Mouse (Mus musculus) spleen, adult 10 weeks (tissue): ENCODE measurements around the gene Vmn1r151. TPM values are rescaled to one million over a fixed set of nuclear protein-coding genes. Genes with fewer than 3 reads are reported as not detected.

ENCODE experiments used
- polyA plus RNA-seq: library from polyadenylated mRNA; stranded (reverse); fragments of 350-450 nt; fragmentation: Illumina TruSeq; extraction: RNeasy Lipid Tissue Mini Kit (QIAGEN cat#74804); gene quantifications from one replicate; pipeline ENCODE4 v1.2.3, GENCODE M21; 2015; ENCODE audit warnings: low replicate concordance; ENCODE audit not compliant: insufficient read depth

Vmn1r151 gene
- polyA plus RNA-seq, result not detected

DNA sequence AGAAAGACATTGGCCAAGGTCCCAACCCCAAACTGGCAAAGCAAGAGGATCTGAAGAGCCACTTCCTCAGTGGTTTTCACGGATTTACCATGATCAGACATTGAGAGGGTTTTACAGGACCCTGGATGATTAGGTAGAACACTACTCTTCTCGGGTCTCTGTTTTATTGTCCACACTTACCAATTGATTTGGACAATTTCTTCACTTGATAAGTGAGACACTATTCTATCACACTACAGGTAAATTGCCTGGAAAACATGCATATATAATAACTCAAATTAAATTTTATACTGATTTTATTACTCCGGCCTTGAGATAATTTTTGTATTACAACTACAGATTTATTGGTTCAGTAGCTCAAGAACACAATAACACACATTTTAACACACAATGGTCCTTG, at the start of gene Vmn1r151:
Vmn1r151 (minus strand) TSS at position 101 of the 400 bp plus-strand sequence.

DNA sequence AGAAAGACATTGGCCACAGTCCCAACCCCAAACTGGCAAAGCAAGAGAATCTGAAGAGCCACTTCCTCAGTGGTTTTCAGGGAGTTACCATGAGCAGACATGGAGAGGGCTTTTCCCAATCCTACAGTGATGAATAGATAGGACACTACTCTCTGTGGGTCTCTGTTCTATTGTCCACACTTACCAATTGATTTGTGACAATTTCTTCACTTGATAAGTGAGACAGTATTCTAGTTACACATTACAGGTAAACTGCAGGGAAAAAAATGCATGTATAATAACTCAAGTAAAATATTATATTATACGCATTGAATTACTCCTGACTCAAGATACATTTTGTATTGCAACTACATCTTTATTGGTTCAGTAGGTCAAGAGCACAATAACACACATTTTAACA, 35.3 kb upstream of the Vmn1r151 start, which contains the start of gene Gm8677:
Gm8677 (minus strand) TSS at position 101 of the 400 bp plus-strand sequence.

DNA sequence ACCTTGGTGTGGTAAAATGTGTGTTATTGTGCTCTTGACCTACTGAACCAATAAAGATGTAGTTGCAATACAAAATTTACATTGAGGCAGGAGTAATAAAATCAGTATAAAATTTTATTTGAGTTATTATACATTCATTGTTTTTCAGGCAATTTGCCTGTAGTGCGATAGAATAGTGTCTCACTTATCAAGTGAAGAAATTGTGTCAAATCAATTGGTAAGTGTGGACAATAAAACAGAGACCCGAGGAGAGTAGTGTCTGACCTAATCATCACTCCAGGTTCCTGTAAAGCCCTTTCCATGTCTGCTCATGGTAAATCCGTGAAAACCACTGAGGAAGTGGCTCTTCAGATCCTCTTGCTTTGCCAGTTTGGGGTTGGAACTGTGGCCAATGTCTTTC, 23.2 kb upstream of the Vmn1r151 start, which contains the start of gene Vmn1r152:
Vmn1r152 (plus strand) TSS at position 301 of the 400 bp plus-strand sequence.

DNA sequence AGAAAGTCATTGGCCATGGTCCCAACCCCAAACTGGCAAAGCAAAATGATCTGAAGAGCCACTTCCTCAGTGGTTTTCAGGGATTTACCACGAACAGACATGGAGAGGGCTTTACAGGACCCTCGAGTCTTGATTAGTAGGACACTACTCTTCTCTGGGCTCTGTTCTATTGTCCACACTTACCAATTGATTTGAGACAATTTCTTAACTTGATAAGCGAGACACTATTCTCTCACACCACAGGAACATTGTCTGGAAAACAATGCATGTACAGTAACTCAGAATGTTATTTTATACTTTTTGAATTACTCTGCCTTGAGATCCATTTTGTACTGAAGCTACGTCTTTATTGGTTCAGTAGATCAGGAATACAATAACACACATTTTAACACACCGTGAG, 35.5 kb downstream of the Vmn1r151 start, which contains the start of gene Gm10665:
Gm10665 (minus strand) TSS at position 101 of the 400 bp plus-strand sequence.

Other genes with a start within 250 kb of the Vmn1r151 start
- not detected for gene Gm4187, start 170.0 kb downstream of the Vmn1r151 start, polyA plus RNA-seq
- gene Gm8660, start 128.6 kb downstream of the Vmn1r151 start, polyA plus RNA-seq, result not detected
- gene Vmn1r148, start 86.1 kb downstream of the Vmn1r151 start, polyA plus RNA-seq, result not detected
- not detected for gene Vmn1r149, start 61.4 kb downstream of the Vmn1r151 start, polyA plus RNA-seq
- not detected for gene Gm10665, start 35.6 kb downstream of the Vmn1r151 start, polyA plus RNA-seq
- gene Vmn1r152, start 23.3 kb upstream of the Vmn1r151 start, polyA plus RNA-seq, result not detected
- not detected for gene Gm8677, start 35.2 kb upstream of the Vmn1r151 start, polyA plus RNA-seq
- not detected for gene Gm4201, start 65.7 kb upstream of the Vmn1r151 start, polyA plus RNA-seq
- gene Gm4565, start 88.4 kb upstream of the Vmn1r151 start, polyA plus RNA-seq, result not detected
- gene Vmn1r155, start 158.3 kb upstream of the Vmn1r151 start, polyA plus RNA-seq, result not detected
- gene Gm8693, start 192.6 kb upstream of the Vmn1r151 start, polyA plus RNA-seq, result not detected
- gene Gm4567, start 220.0 kb upstream of the Vmn1r151 start, polyA plus RNA-seq, result not detected